Mouse (Mus musculus): ENCODE data around the gene Hbq1a.

DNA sequence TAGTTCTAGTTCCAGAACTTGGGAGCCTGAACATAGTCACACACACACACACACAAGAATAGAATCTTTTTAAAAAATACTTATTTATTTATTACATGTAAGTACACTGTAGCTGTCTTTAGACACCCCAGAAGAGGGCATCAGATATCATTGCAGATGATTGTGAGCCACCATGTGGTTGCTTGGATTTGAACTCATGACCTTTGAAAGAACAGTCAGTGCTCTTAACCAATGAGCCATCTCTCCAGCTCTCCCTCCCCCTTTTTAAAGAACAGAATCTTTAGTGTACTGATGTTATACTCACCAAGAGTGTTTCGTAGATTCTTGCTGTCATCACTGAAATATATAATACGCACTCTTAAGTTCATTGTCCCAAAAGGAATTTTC, 1.3 kb upstream of the Hbq1a start:
- TF ChIP-seq POLR2A (IDR thresholded peaks at IDR 0.05; ENCODE audit: borderline replicate concordance, control insufficient read depth, low read depth, low read length) (no peak), CTCF (IDR thresholded peaks at IDR 0.05; ENCODE audit: control insufficient read depth, insufficient read depth, low read length) (no peak)

All from bone marrow, adult 2 months (tissue).